Mouse (Mus musculus) spleen, embryonic (tissue): ENCODE results near the gene Fam169b.

Experiments used
- CTCF ChIA-PET: fragments of 350-600 bp; sonication (Branson Sonifier 250); formaldehyde crosslinking; loops from one replicate; lab custom pipeline; 2022; lab: Charles Lee

Gene Fam169b

GRCm38 (mm10) chr7:68382187-68382586, 108.5 kb downstream of the Fam169b start:
- CTCF ChIA-PET: no interaction called here

GRCm38 (mm10) chr7:68386767-68387166, 113.1 kb downstream of the Fam169b start:
- CTCF ChIA-PET: no interaction called here

GRCm38 (mm10) chr7:68395707-68396333, 122.2 kb downstream of the Fam169b start:
- CTCF ChIA-PET: no interaction called here

- CTCF ChIA-PET: no interaction called here
Observed at GRCm38 (mm10) chr7:68400516-68400915, 126.9 kb downstream of the Fam169b start.

- CTCF ChIA-PET: no interaction called here
Observed at GRCm38 (mm10) chr7:68408611-68409010, 135.0 kb downstream of the Fam169b start.
